Mouse (Mus musculus) skeletal muscle tissue, adult 2 months (tissue): ENCODE measurements around the gene Nyap2.

Experiments used
- DNase-seq: peaks from one replicate; pipeline ENCODE4 v3.0.0-alpha.2; 2012; ENCODE audit warnings: low read depth, low spot score

Nyap2 gene

GRCm38 (mm10) chr1:81076831-81077664 is at the start of gene Nyap2:
Gene Nyap2, plus strand, starts transcription at chr1:81076950.
- no peak for DNase-seq

GRCm38 (mm10) chr1:81042907-81043868 is 33.6 kb upstream of the Nyap2 start:
- DNase-seq = no peak

- no peak for DNase-seq
Observed at GRCm38 (mm10) chr1:81058340-81058739, 18.4 kb upstream of the Nyap2 start.

- DNase-seq = no peak
Observed at GRCm38 (mm10) chr1:81058835-81059234, 17.9 kb upstream of the Nyap2 start.

- no peak for DNase-seq
Observed at GRCm38 (mm10) chr1:81062811-81063210, 13.9 kb upstream of the Nyap2 start.

- no peak for DNase-seq
Observed at GRCm38 (mm10) chr1:81076259-81076658, 491 bp upstream of the Nyap2 start.

GRCm38 (mm10) chr1:81077665-81078314 is 1.0 kb downstream of the Nyap2 start:
- DNase-seq = no peak

- DNase-seq = no peak
Observed at GRCm38 (mm10) chr1:81087485-81087884, 10.7 kb downstream of the Nyap2 start.

GRCm38 (mm10) chr1:81090400-81090799 is 13.7 kb downstream of the Nyap2 start:
- no peak for DNase-seq

GRCm38 (mm10) chr1:81090979-81091378 is 14.2 kb downstream of the Nyap2 start:
- no peak for DNase-seq

- no peak for DNase-seq
Observed at GRCm38 (mm10) chr1:81092056-81092455, 15.3 kb downstream of the Nyap2 start.

- no peak for DNase-seq
Observed at GRCm38 (mm10) chr1:81092886-81093285, 16.1 kb downstream of the Nyap2 start.

- no peak for DNase-seq
Observed at GRCm38 (mm10) chr1:81098950-81099349, 22.2 kb downstream of the Nyap2 start.

GRCm38 (mm10) chr1:81101749-81102148 is 25.0 kb downstream of the Nyap2 start:
- no peak for DNase-seq

GRCm38 (mm10) chr1:81119732-81120131 is 43.0 kb downstream of the Nyap2 start:
- DNase-seq = no peak

GRCm38 (mm10) chr1:81132007-81132712 is 55.4 kb downstream of the Nyap2 start:
- no peak for DNase-seq

GRCm38 (mm10) chr1:81143855-81144254 is 67.1 kb downstream of the Nyap2 start:
- no peak for DNase-seq

- DNase-seq = no peak
Observed at GRCm38 (mm10) chr1:81145576-81145975, 68.8 kb downstream of the Nyap2 start.

GRCm38 (mm10) chr1:81169245-81169644 is 92.5 kb downstream of the Nyap2 start:
- DNase-seq = no peak

- DNase-seq = no peak
Observed at GRCm38 (mm10) chr1:81172703-81173102, 96.0 kb downstream of the Nyap2 start.

- no peak for DNase-seq
Observed at GRCm38 (mm10) chr1:81173303-81173702, 96.6 kb downstream of the Nyap2 start.
